Mouse (Mus musculus): Measurements from ENCODE around the gene Gm5622. TPM values are rescaled to one million over a fixed set of nuclear protein-coding genes. Genes with fewer than 3 reads are reported as not detected.

Gm5622 gene
- not detected for polyA plus RNA-seq (2017; shearing (Covaris generic))

DNA sequence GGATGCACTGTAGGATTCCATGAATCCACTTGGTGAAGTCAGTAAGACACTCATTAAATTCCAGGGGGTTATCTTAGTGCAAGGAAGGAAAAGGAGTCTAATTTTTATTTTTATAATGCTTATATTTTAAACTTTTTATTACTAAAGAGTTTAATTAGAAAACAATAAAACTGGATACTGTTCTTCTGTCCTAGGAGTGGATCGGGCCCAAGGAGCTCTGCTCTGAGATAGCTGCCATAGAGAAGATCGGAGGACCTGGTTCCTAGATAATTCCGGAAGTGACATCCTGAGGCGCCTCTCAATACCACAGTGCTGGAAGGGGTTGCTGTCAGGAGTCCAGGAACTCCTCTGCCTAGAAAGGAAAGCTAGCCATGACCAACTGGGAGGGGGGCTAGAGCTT lies at the start of gene Gm5622:
TSS of gene Gm5622 (plus strand) at position 301 of the 400 bp plus-strand sequence.

GRCm38 (mm10) chr14:51573963-51574362 lies 21.4 kb downstream of the Gm5622 start, which contains the start of gene Gm17175:
TSS of gene Gm17175 (minus strand) at chr14:51574063.

GRCm38 (mm10) chr14:51592039-51592438 lies 39.4 kb downstream of the Gm5622 start, which contains the start of gene Gm17174:
TSS of gene Gm17174 (minus strand) at chr14:51592139.

DNA sequence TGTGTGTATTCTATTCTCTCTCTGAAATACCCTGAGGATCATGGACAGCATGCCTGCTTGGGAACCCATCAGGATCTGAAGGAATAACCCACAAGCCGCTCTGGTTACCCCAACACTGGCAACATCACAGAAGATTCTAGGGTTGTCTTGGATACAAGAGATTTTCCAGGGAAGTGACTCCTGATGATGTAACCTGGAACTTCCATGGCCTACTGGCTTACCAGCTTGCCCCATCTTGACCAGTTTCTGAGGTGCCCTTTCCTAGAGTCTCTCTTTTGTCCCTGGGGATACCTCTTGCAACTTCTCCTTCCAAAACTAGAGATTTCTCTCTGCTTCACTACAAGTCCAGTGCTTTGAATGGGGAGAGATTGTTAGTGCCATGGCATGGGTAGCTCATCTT lies 58.6 kb downstream of the Gm5622 start, which contains the start of gene Gm17078:
TSS of gene Gm17078 (minus strand) at position 101 of the 400 bp plus-strand sequence.

GRCm38 (mm10) chr14:51635566-51635965 lies 83.0 kb downstream of the Gm5622 start, which contains the start of gene Gm4181:
TSS of gene Gm4181 (minus strand) at chr14:51635666.

DNA sequence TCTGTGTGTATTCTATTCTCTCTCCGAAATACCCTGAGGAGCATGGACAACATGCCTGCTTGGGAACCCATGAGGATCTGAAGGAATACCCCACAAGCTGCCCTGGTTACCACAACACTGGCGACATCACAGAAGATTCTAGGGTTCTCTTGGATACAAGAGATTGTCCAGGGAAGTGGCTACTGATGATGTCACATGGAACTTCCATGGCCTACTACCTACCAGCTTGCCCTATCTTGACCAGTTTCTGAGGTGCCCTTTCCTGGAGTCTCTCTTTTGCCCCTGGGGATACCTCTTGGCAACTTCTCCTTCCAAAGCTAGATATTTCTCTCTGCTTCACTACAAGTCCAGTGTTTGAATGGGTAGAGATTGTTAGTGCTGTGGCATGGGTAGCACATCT lies 142.8 kb downstream of the Gm5622 start, which contains the start of gene Gm17079:
TSS of gene Gm17079 (minus strand) at position 101 of the 400 bp plus-strand sequence.

Other genes with a start within 250 kb of the Gm5622 start
- not detected for gene Gm7247, start 191.0 kb upstream of the Gm5622 start, polyA plus RNA-seq (2017; shearing (Covaris generic))
- not detected for gene Vmn2r88, start 142.0 kb upstream of the Gm5622 start, polyA plus RNA-seq (2017; shearing (Covaris generic))
- not detected for gene Vmn2r89, start 100.9 kb upstream of the Gm5622 start, polyA plus RNA-seq (2017; shearing (Covaris generic))
- not detected for gene Gm17175, start 21.3 kb downstream of the Gm5622 start, polyA plus RNA-seq (2017; shearing (Covaris generic))
- not detected for gene Gm17174, start 39.3 kb downstream of the Gm5622 start, polyA plus RNA-seq (2017; shearing (Covaris generic))
- gene Gm17078, start 58.5 kb downstream of the Gm5622 start, polyA plus RNA-seq (2017; shearing (Covaris generic)): not detected
- gene Gm4181, start 82.9 kb downstream of the Gm5622 start, polyA plus RNA-seq (2017; shearing (Covaris generic)): not detected
- not detected for gene Gm17079, start 142.7 kb downstream of the Gm5622 start, polyA plus RNA-seq (2017; shearing (Covaris generic))
- gene Gm5800, start 164.4 kb downstream of the Gm5622 start, polyA plus RNA-seq (2017; shearing (Covaris generic)): not detected
- gene Ang4, start 220.8 kb downstream of the Gm5622 start, polyA plus RNA-seq (2017; shearing (Covaris generic)): not detected
- gene AY358078, start 247.3 kb downstream of the Gm5622 start, polyA plus RNA-seq (2017; shearing (Covaris generic)): not detected